Mouse (Mus musculus) gastrocnemius, postnatal 14 days (tissue): ENCODE data around the gene Cdc25a. TPM values are rescaled to one million over a fixed set of nuclear protein-coding genes. Genes with fewer than 3 reads are reported as not detected.

ENCODE experiments used
- DNase-seq: peaks from one replicate; pipeline ENCODE4 v3.0.0; 2021; ENCODE audit warnings: mixed read lengths
- intact Hi-C: fragments of 180-260 bp; cut with DNase I; formaldehyde crosslinking; loops from one replicate; pipeline ENCODE4 v1.15.1; 2025; ENCODE audit warnings: low total_unique reads
- total RNA-seq, 2 experiments: library from RNA; stranded (reverse); gene quantifications; 2 replicates each; pipeline ENCODE4 v1.2.3; 2021

Cdc25a gene
- total RNA-seq, 2 experiments from 2014 or later = 3.9 to 4.8 TPM

GRCm38 (mm10) chr9:109887321-109887720, 11.9 kb downstream of the Cdc25a start:
- intact Hi-C loops = no loop called here
- DNase-seq = no peak

GRCm38 (mm10) chr9:109891501-109891900, 16.1 kb downstream of the Cdc25a start:
- intact Hi-C loops = loop anchor here (5.0 kb wide), 4 partner anchors 181 to 406 kb away; no protein-coding TSS in a partner anchor
- DNase-seq = no peak

- peak; percentile 83 for DNase-seq
- intact Hi-C loops = loop anchor here (5.0 kb wide), 4 partner anchors 180 to 405 kb away; no protein-coding TSS in a partner anchor
Measured at GRCm38 (mm10) chr9:109892651-109893250, 17.4 kb downstream of the Cdc25a start.

- intact Hi-C loops = loop anchor here (5.0 kb wide), 5 partner anchors 38 to 403 kb away; partner anchors contain the start of gene Map4
- peak; percentile 83 for DNase-seq
Measured at GRCm38 (mm10) chr9:109894413-109895090, 19.2 kb downstream of the Cdc25a start.

GRCm38 (mm10) chr9:109895593-109895992, 20.2 kb downstream of the Cdc25a start:
- DNase-seq = peak; percentile 31
- intact Hi-C loops = loop anchor here (5.0 kb wide), 1 partner anchor 37 kb away; the partner anchor contains the start of gene Map4

GRCm38 (mm10) chr9:109896253-109897150, 21.1 kb downstream of the Cdc25a start:
- DNase-seq = peak; percentile 62
- intact Hi-C loops = loop anchor here (5.0 kb wide), 1 partner anchor 36 kb away; the partner anchor contains the start of gene Map4

- intact Hi-C loops = loop anchor here (5.0 kb wide), 1 partner anchor 34 kb away; the partner anchor contains the start of gene Map4
- DNase-seq = peak; percentile 62
Measured at GRCm38 (mm10) chr9:109898027-109898426, 22.6 kb downstream of the Cdc25a start.

GRCm38 (mm10) chr9:109899361-109899760, 24.0 kb downstream of the Cdc25a start:
- intact Hi-C loops = loop anchor here (5.0 kb wide), 1 partner anchor 33 kb away; the partner anchor contains the start of gene Map4
- DNase-seq = no peak

GRCm38 (mm10) chr9:109899774-109900173, 24.4 kb downstream of the Cdc25a start:
- DNase-seq = no peak
- intact Hi-C loops = loop anchor here (5.0 to 10.0 kb wide), 2 partner anchors 33 to 85 kb away; partner anchors contain the start of gene Map4

- intact Hi-C loops = loop anchor here (10.0 kb wide), 1 partner anchor 84 kb away; no protein-coding TSS in a partner anchor
- no peak for DNase-seq
Measured at GRCm38 (mm10) chr9:109900604-109901003, 25.2 kb downstream of the Cdc25a start.

GRCm38 (mm10) chr9:109902246-109902645, 26.9 kb downstream of the Cdc25a start:
- DNase-seq = no peak
- intact Hi-C loops = loop anchor here (10.0 kb wide), 1 partner anchor 83 kb away; no protein-coding TSS in a partner anchor

GRCm38 (mm10) chr9:109902740-109903139, 27.4 kb downstream of the Cdc25a start:
- DNase-seq = no peak

GRCm38 (mm10) chr9:109907300-109907699, 31.9 kb downstream of the Cdc25a start:
- DNase-seq = peak; percentile 72
- intact Hi-C loops = loop anchor here (10.0 kb wide), 1 partner anchor 78 kb away; no protein-coding TSS in a partner anchor

More at GRCm38 (mm10) chr9:109902740-109903139, 27.4 kb downstream of the Cdc25a start:
- intact Hi-C loops = loop anchor here (10.0 kb wide), 1 partner anchor 82 kb away; no protein-coding TSS in a partner anchor

GRCm38 (mm10) chr9:109907774-109908465, 32.5 kb downstream of the Cdc25a start:
- no peak for DNase-seq
- intact Hi-C loops = loop anchor here (10.0 kb wide), 1 partner anchor 77 kb away; no protein-coding TSS in a partner anchor

- no peak for DNase-seq
- intact Hi-C loops = loop anchor here (10.0 kb wide), 1 partner anchor 76 kb away; no protein-coding TSS in a partner anchor
Measured at GRCm38 (mm10) chr9:109909102-109909501, 33.7 kb downstream of the Cdc25a start.

- intact Hi-C loops = loop anchor here (10.0 kb wide), 1 partner anchor 75 kb away; no protein-coding TSS in a partner anchor
Measured at GRCm38 (mm10) chr9:109909926-109910325, 34.5 kb downstream of the Cdc25a start.

GRCm38 (mm10) chr9:109911779-109912178, 36.4 kb downstream of the Cdc25a start:
- peak; percentile 76 for DNase-seq
- intact Hi-C loops = no loop called here

More at GRCm38 (mm10) chr9:109909926-109910325, 34.5 kb downstream of the Cdc25a start:
- DNase-seq = no peak

- intact Hi-C loops = no loop called here
- no peak for DNase-seq
Measured at GRCm38 (mm10) chr9:109914269-109914926, 39.0 kb downstream of the Cdc25a start.
